Mouse (Mus musculus): ENCODE results near the gene Slc38a2.

Gene Slc38a2

GRCm38 (mm10) chr15:96717181-96717580, 17.7 kb upstream of the Slc38a2 start:
- DNase-seq, result no peak

DNA sequence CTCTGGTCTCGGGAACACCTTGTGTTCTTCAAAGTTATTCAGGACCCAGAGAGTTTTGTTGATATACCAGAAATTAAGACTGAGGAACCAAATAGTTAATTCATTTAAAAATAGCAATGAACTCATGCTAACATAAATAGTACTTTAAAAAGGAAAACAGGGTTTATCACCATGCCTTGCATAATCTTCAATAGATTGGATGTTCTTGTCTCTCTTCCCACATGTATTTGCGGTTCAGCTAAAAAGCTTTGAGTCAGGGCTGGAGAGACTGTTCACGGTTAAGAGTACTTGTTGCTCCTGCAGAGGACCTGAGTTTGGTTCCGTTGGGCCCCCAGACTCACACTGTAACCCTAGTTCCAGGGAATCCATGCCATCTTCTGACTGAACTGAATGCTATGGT, 16.8 kb upstream of the Slc38a2 start:
- no peak for DNase-seq

DNA sequence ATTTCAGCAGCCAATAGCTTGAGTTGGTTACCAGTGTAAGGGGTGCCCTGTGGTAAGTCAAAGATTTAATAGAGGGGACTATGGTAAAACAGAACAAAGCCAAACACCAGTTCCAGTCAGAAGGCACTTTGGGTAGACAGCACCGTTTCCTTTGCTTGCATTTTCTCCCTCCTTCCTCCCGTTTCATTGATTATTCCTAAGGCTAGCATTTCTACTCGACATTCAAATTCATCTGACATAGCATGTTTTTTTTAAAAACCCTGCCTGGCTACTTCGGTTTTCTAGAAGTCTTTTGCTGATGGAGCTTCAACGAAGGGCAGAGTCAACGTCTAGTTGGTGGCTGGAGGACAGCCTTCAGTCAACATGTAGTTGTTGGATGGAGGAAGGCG, 16.2 kb upstream of the Slc38a2 start:
- DNase-seq, result no peak

- no peak for DNase-seq
These were observed 15.7 kb upstream of the Slc38a2 start for GRCm38 (mm10) chr15:96715079-96715691.

- no peak for DNase-seq
These were observed 15.1 kb upstream of the Slc38a2 start for GRCm38 (mm10) chr15:96714676-96715016.

GRCm38 (mm10) chr15:96713758-96714675, 14.5 kb upstream of the Slc38a2 start:
- no peak for DNase-seq

DNA sequence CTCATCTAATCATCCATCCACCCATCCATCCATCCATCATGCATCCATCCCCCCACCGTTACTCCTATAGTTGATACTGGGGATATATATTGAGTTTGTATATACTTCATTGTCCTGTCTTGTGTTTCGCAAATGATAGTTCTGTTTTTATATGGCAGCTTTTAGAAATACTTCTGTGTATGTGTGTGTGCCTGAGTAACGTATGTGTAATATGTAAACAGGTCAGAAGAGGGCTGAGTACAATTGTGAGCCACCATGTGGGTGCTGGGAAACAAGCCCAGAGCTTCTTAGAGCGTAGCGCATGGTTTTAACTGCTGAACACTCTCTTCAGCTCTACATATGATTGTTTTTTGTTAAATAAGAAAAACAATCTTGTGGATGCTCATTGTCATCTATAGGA, 12.8 kb upstream of the Slc38a2 start:
- DNase-seq, result no peak

DNA sequence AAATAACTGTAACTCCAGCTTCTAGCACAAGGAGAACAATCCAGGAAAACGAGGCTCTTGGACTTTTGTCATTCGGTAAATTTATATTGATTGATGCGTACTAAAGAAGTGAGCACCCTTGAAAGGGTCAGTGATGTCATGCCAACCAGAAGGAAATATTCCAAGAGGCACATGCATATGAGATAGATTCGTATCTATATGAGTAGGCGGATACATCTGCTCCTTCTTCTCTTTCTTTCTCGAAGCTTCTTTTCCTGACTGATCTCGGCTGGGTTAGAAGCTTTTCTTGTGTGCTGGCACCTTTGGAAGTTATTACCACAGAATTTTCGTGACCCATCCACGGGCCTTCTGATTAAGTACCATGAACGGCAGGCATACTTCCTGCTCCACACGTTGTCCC, 12.1 kb upstream of the Slc38a2 start:
- no peak for DNase-seq

DNA sequence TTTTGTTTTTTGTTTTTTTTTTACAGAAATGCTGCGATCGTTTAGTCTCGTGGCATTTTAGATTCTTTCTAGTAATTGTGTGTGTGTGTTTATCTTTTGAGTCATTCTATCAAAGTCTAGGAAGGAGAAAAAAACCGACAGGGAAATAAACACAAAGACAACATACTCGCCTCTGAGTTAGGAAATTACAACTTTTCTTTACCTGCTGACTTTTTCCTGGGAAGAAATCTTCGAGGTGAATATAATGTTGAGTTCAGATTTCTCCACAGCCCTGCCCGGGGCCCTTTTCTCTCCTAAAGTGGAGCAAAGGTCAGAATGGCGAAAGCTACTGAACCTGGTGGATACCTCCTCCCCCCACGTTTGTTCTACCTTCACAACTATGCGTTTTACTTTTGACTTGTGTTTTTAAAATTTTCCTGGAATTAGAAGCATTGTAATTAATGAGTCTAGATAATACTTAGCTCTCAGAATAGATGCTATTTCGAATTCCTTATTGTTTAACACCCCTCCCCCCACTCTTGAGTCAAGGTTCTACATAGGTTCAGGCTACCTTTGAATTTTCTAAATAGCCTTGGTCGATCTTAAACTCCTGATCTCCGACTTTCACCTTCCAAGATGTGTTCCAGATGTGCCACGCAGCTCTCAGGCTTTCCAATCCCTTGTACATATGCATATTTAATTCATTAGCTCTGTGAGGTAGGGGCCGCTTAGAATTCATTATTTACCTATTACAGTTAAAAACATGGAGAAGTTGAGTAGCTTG, 11.0 kb upstream of the Slc38a2 start:
- no peak for DNase-seq

GRCm38 (mm10) chr15:96709491-96710351, 10.2 kb upstream of the Slc38a2 start:
- peak; percentile 99 for DNase-seq

DNA sequence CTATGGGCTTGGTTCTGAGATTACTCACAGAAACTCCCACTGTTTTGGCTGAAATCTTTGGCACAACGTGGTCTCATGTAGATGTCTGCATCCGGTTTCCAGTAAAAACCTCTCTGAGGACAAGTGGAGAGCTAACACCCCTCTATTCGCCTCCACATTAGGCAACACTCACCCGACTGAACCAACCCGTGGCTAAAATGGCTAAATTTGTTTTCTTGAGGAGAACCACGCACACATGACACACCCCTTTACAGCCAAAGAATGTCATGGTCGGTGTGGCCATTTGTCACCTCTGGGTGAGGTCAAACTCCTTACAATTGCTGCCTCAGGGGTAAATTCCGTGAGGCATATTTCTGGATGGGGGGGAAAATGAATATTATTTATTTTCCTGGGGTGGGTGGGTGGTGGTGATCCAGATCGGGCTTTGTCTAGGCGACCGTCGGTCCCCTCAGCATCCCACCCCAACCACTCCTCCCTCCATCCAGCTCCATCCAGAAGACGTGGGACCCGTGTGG, 9.5 kb upstream of the Slc38a2 start:
- DNase-seq, result peak; percentile 31

DNA sequence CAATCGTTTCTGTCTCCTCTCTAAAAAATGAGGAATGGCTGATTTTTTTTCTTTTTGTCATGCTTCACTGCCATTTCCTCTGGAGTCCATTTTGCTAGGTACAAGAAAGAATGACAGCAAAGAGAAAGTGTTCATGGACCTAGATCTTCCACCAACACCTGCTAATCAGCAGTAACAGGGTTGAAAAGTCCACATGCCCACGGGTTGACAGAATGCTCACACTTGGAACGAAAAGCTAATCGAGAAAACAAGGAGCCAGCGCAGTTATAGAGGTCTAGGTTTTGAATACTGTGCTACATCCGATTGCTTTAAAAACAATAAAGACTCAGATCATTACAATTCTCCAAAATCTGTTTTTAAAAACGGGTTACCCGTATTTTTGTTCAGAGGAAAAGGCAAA, 8.9 kb upstream of the Slc38a2 start:
- no peak for DNase-seq

- no peak for DNase-seq
These were observed 8.4 kb upstream of the Slc38a2 start for GRCm38 (mm10) chr15:96707936-96708335.

DNA sequence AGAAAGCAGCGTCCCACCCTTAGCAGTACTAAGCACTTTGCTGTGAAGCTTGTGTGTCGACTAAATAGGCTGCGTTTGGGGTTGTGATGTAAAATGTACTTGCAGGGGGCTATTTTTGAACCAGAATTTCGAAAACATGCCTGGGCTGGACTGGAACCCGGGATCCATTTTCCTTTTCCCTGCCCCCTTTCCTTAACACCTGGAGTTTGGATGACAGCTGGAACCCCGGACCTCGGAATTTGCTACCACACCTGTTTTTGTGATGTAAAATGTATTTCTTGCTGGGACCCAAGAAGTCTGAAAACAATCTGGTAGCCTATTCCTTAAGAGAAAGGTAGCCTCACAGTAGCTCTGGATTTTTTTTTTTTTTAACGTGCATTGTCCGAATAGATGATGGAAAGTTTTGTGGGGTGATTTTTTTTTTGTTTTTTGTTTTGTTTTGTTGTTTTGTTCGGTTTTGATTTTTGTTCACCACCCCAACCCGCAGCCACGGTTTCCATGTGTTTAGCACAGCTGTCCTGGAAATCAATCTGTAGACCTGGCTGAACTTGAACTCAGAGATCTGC, 3.0 kb upstream of the Slc38a2 start:
- DNase-seq, result no peak

DNA sequence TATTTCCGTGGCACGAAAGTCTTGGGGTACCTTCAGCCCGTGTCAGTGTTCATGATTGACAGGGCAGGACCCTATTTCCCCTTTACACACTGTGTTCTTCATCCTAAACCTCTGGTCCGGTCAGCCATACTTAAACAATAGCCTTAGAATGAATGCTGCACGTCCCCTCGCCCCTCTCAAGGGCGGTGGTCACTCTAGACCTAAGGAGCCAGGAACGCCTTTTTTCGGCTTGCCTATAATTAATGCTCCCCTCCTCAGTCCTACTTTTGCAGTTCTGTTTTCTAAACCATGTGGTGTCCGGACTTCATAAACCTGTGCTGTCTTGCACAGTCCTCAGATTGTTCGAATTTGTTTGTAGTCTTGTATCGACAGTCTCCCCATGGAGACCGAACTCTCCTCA, 1.2 kb upstream of the Slc38a2 start:
- no peak for DNase-seq

DNA sequence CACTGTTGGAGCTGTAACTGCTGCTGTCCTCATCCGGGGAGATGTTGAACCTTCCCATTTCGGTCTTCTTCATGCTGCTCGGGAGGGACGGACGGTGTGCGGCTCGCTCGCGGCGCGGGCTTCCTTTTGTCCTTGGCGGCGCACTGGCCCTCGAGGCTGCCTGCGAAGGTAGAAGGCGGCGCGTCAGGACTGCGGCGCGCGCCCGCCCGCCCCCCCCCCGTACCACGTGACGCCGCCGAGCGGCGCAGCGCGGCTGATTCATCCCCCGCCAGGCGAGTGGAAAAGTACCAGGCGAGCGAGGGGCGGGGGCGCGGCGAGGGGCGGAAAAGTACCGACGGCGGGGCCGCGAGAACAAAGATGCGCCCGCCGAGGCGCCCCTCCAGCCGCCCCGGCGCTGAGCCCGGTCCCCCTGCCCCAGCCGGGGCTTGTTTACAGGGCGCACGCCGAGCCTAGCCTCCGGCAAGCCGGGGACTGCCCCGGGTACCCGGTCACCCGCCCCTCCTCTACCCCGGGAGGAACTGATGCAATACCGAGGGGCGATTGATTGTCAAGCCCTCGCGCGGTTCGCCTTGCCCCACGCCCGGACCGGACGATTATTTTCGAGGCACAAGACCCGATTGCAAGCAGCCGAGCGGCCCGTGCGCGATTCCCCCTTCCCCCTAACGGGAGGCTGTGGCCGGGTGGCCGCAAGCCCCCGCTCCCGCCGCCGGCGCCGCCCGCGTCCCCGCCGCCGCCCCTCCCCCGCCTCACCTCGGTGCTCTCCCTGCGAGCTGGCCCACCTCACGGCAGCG, 677 bp downstream of the Slc38a2 start:
- peak; percentile 90 for DNase-seq

DNA sequence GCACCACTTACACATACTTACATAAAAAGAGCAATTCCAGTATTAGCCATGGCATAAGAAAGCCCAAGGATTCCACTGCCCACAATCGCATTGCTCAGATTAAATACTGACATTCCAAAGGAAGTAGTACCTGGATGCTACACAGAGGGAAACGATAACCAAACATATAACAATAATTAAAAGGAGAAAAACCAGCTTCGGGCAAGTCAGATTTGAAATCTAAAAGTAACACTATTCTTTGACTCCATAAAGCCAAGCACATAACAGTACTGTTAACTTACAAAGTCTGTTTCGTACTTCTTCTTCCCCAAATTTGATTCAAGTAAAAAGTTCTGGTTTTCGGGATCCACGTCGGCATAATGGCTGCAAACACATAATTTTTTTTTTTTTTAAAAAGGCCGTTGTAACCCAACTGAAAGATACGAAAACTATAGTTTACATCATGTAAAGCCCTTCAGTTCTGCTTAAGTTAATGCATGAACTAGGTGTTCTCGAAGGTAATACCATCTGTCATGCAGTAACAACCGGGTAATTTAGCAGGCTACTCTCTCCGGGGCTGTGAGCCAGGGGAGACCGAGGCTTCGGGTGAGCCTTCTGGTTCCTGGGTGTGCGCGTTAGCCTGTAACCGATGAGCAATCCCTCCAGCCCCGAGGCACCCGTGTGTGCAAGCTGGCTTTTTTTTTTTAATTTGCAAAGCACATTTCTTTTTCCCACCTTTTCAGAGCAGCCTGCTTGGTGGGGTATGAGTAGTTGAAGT, 1.5 kb downstream of the Slc38a2 start:
- no peak for DNase-seq

- no peak for DNase-seq
These were observed 2.8 kb downstream of the Slc38a2 start for GRCm38 (mm10) chr15:96696486-96697284.
